Mouse (Mus musculus): ENCODE data around the gene Tcp11l2. TPM values are rescaled to one million over a fixed set of nuclear protein-coding genes. Genes with fewer than 3 reads are reported as not detected.

Gene Tcp11l2
- polyA plus RNA-seq, 1 experiment, result 10.3 TPM

DNA sequence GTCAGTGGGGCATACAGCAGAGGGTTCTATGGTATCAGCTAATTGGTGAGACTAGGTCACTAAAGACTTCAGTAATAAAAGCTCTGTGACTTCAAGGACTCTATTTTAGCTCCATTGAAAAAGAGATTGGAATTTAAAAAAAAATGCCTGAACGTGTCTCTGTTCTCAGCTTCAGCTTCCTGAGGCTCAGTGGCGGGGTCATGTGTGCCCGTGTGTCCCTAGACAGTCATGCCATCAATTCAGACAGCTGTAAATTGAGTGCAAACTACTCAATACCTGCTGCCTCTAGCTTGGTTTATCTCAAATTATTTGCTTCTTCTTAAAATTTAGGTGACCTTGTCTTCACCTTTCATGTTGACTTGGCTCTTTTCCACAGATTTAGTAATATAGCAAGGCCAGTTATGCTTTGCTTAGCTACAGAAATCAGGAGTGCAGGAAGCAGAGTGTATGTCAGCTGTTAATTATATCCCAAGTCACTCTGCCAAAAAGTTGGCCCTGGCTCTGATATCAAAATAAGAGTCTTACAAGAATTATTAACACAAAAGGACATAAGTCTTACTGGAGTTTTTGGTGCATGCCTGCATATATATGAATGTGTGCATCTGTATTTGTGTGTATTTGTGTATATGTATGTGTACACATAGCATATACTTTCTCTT is 20.8 kb downstream of the Tcp11l2 start:
- H3ac ChIP-seq (ENCODE audit: control insufficient read depth, insufficient read length), result no peak overlapping the region
- no peak overlapping the region for H3K4me3 ChIP-seq
- no peak overlapping the region for H3K4me2 ChIP-seq (ENCODE audit: low read depth)
- TF ChIP-seq MYOD1 (IDR thresholded peaks at IDR 0.05; ENCODE audit: control insufficient read depth in 1 of 3, insufficient read length in 2 of 3, low read depth in 2 of 3), result no peak
- TF ChIP-seq REST (IDR thresholded peaks at IDR 0.05; ENCODE audit: insufficient read depth, insufficient read length), result no peak
- TF ChIP-seq TCF12 (IDR thresholded peaks at IDR 0.05; ENCODE audit: insufficient read depth, poor library complexity, severe bottlenecking), result no peak
- no peak for TF ChIP-seq MAX (IDR thresholded peaks at IDR 0.05; ENCODE audit: low read depth)
- no peak for TF ChIP-seq POLR2AphosphoS2 (IDR thresholded peaks at IDR 0.05; ENCODE audit: insufficient read length, low read depth)
- no peak for TF ChIP-seq POLR2A (IDR thresholded peaks at IDR 0.05; ENCODE audit: insufficient read length, low read depth)
- no peak for TF ChIP-seq CEBPB (IDR thresholded peaks at IDR 0.05; ENCODE audit: insufficient read depth, poor library complexity, severe bottlenecking)
- TF ChIP-seq MYOG (IDR thresholded peaks at IDR 0.05; ENCODE audit: control insufficient read depth in 1 of 3, insufficient read depth in 1 of 3, insufficient read length in 2 of 3, low read depth in 2 of 3), result no peak
- no peak for TF ChIP-seq USF1 (IDR thresholded peaks at IDR 0.05; ENCODE audit: low read depth)
- TF ChIP-seq TCF3 (IDR thresholded peaks at IDR 0.05; ENCODE audit: insufficient read length, low read depth), result no peak
- TF ChIP-seq E2F4 (IDR thresholded peaks at IDR 0.05; ENCODE audit: insufficient read depth), result no peak
- no peak for TF ChIP-seq SRF (IDR thresholded peaks at IDR 0.05; ENCODE audit: control insufficient read depth, insufficient read length, low read depth)
- H3K36me3 ChIP-seq (ENCODE audit: control insufficient read depth, insufficient read depth), result no peaks in the 10 kb centered on the region
- no peaks in the 10 kb centered on the region for H3K79me2 ChIP-seq (ENCODE audit: control insufficient read depth, insufficient read depth)
- no peaks in the 10 kb centered on the region for H3K27me3 ChIP-seq (ENCODE audit: control insufficient read depth, insufficient read depth, insufficient read length)

DNA sequence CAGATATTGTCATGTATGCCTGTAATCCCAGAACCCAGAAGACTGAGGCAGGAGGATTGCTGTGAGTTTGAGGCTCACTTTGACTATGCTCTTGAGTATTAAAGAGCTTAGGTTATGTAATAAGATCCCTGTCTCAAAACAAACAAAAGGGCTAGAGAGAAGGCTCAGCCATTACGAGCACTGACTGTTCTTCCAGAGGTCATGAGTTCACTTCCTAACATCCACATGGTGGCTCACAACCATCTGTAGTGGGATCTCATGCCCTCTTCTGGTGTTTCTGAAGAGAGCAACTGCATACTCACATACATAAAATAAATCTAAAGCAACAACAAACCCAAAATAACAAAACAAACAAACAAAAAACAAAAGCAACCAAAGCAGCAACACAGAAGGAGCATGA is 21.7 kb downstream of the Tcp11l2 start:
- Histone ChIP-seq H3K4me2 (ENCODE audit: low read depth) (no peak overlapping the region), H3K27me3 (ENCODE audit: control insufficient read depth, insufficient read depth, insufficient read length) (no peaks in the 10 kb centered on the region), H3ac (ENCODE audit: control insufficient read depth, insufficient read length) (no peak overlapping the region), H3K4me3 (no peak overlapping the region), H3K36me3 (ENCODE audit: control insufficient read depth, insufficient read depth) (no peaks in the 10 kb centered on the region), H3K79me2 (ENCODE audit: control insufficient read depth, insufficient read depth) (no peaks in the 10 kb centered on the region)
- TF ChIP-seq USF1 (IDR thresholded peaks at IDR 0.05; ENCODE audit: low read depth), result no peak
- no peak for TF ChIP-seq TCF3 (IDR thresholded peaks at IDR 0.05; ENCODE audit: insufficient read length, low read depth)
- no peak for TF ChIP-seq MYOG (IDR thresholded peaks at IDR 0.05; ENCODE audit: control insufficient read depth in 1 of 3, insufficient read depth in 1 of 3, insufficient read length in 2 of 3, low read depth in 2 of 3)
- TF ChIP-seq SRF (IDR thresholded peaks at IDR 0.05; ENCODE audit: control insufficient read depth, insufficient read length, low read depth), result no peak
- no peak for TF ChIP-seq POLR2A (IDR thresholded peaks at IDR 0.05; ENCODE audit: insufficient read length, low read depth)
- TF ChIP-seq MAX (IDR thresholded peaks at IDR 0.05; ENCODE audit: low read depth), result no peak
- TF ChIP-seq CEBPB (IDR thresholded peaks at IDR 0.05; ENCODE audit: insufficient read depth, poor library complexity, severe bottlenecking), result no peak
- no peak for TF ChIP-seq REST (IDR thresholded peaks at IDR 0.05; ENCODE audit: insufficient read depth, insufficient read length)
- TF ChIP-seq POLR2AphosphoS2 (IDR thresholded peaks at IDR 0.05; ENCODE audit: insufficient read length, low read depth), result no peak
- no peak for TF ChIP-seq E2F4 (IDR thresholded peaks at IDR 0.05; ENCODE audit: insufficient read depth)
- no peak for TF ChIP-seq TCF12 (IDR thresholded peaks at IDR 0.05; ENCODE audit: insufficient read depth, poor library complexity, severe bottlenecking)

DNA sequence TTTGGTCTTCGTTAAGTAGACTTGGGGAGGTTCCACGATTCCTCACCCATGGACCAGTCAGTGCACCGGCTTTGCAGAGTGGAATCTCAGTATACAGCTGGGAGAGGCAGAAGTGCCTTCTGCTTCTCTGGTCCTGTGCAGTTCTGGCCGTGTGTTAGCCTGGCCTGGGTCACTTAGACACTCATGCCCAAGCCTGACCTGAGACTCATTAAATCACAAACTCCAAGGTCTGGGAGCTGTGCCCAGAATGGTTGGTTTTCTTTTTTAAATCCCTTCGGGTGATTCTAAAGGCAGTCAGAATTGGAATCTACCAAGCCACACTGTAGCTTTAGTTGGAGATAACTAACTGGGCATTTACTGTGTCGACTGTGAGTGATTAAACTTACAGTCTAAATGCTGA is 23.7 kb downstream of the Tcp11l2 start:
- Histone ChIP-seq H3K4me2 (ENCODE audit: low read depth) (no peak overlapping the region), H3K27me3 (ENCODE audit: control insufficient read depth, insufficient read depth, insufficient read length) (peaks cover 2% of the 10 kb centered on the region), H3K4me3 (no peak overlapping the region), H3K79me2 (ENCODE audit: control insufficient read depth, insufficient read depth) (no peaks in the 10 kb centered on the region), H3K36me3 (ENCODE audit: control insufficient read depth, insufficient read depth) (no peaks in the 10 kb centered on the region), H3ac (ENCODE audit: control insufficient read depth, insufficient read length) (no peak overlapping the region)
- TF ChIP-seq TCF3 (IDR thresholded peaks at IDR 0.05; ENCODE audit: insufficient read length, low read depth) (no peak), CEBPB (IDR thresholded peaks at IDR 0.05; ENCODE audit: insufficient read depth, poor library complexity, severe bottlenecking) (no peak), MYOD1 (IDR thresholded peaks at IDR 0.05; ENCODE audit: control insufficient read depth in 1 of 3, insufficient read length in 2 of 3, low read depth in 2 of 3) (no peak), E2F4 (IDR thresholded peaks at IDR 0.05; ENCODE audit: insufficient read depth) (no peak), POLR2AphosphoS2 (IDR thresholded peaks at IDR 0.05; ENCODE audit: insufficient read length, low read depth) (no peak), REST (IDR thresholded peaks at IDR 0.05; ENCODE audit: insufficient read depth, insufficient read length) (no peak), MYOG (IDR thresholded peaks at IDR 0.05; ENCODE audit: control insufficient read depth in 1 of 3, insufficient read depth in 1 of 3, insufficient read length in 2 of 3, low read depth in 2 of 3) (no peak)

DNA sequence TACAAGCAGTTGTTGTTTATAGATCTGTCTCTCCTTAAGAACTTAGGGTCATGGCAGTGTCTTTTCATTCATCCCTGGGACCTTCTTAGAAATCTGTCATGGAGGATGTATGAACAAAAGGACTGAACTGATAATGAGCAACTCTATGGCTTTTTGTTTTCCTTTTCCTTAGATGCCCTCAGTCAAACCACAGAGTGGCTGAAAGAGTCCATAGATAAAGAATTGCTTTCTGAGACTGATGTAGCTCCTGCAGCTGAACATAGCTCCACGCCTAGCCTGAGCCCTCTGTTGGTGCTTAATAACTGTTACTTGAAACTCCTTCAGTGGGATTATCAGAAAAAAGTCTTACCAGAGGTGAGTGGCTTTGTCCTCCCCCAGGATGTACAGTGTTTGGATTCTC is 27.9 kb downstream of the Tcp11l2 start:
- no peaks in the 10 kb centered on the region for H3K36me3 ChIP-seq (ENCODE audit: control insufficient read depth, insufficient read depth)
- no peak overlapping the region for H3ac ChIP-seq (ENCODE audit: control insufficient read depth, insufficient read length)
- no peak overlapping the region for H3K4me2 ChIP-seq (ENCODE audit: low read depth)
- no peak overlapping the region for H3K4me3 ChIP-seq
- TF ChIP-seq POLR2AphosphoS2 (IDR thresholded peaks at IDR 0.05; ENCODE audit: insufficient read length, low read depth), result no peak
- no peak for TF ChIP-seq TCF3 (IDR thresholded peaks at IDR 0.05; ENCODE audit: insufficient read length, low read depth)
- no peak for TF ChIP-seq CEBPB (IDR thresholded peaks at IDR 0.05; ENCODE audit: insufficient read depth, poor library complexity, severe bottlenecking)
- no peak for TF ChIP-seq REST (IDR thresholded peaks at IDR 0.05; ENCODE audit: insufficient read depth, insufficient read length)
- no peak for TF ChIP-seq MAX (IDR thresholded peaks at IDR 0.05; ENCODE audit: low read depth)
- no peak for TF ChIP-seq MYOG (IDR thresholded peaks at IDR 0.05; ENCODE audit: control insufficient read depth in 1 of 3, insufficient read depth in 1 of 3, insufficient read length in 2 of 3, low read depth in 2 of 3)
- no peak for TF ChIP-seq USF1 (IDR thresholded peaks at IDR 0.05; ENCODE audit: low read depth)
- TF ChIP-seq E2F4 (IDR thresholded peaks at IDR 0.05; ENCODE audit: insufficient read depth), result no peak
- TF ChIP-seq POLR2A (IDR thresholded peaks at IDR 0.05; ENCODE audit: insufficient read length, low read depth), result no peak
- TF ChIP-seq SRF (IDR thresholded peaks at IDR 0.05; ENCODE audit: control insufficient read depth, insufficient read length, low read depth), result no peak
- no peak for TF ChIP-seq MYOD1 (IDR thresholded peaks at IDR 0.05; ENCODE audit: control insufficient read depth in 1 of 3, insufficient read length in 2 of 3, low read depth in 2 of 3)
- TF ChIP-seq TCF12 (IDR thresholded peaks at IDR 0.05; ENCODE audit: insufficient read depth, poor library complexity, severe bottlenecking), result no peak
- no peaks in the 10 kb centered on the region for H3K79me2 ChIP-seq (ENCODE audit: control insufficient read depth, insufficient read depth)
- peaks cover 16% of the 10 kb centered on the region for H3K27me3 ChIP-seq (ENCODE audit: control insufficient read depth, insufficient read depth, insufficient read length)

Data from myocyte (in vitro differentiated cells).